ENCODE assay signal across 8 mouse cellular contexts in genomic region chr1:180569453-180569852, GRCm38 (mm10). TPM values are rescaled to one million over a fixed set of nuclear protein-coding genes. Genes with fewer than 3 reads are reported as not detected.
DNase-seq lines count a peak whose midpoint lies in the region; ATAC-seq and TF ChIP-seq lines count a peak whose summit lies in the region.

No protein-coding gene starts in this region.

- H3K4me1 ChIP-seq in liver, adult 2 months (ENCODE audit: control insufficient read depth, insufficient read depth, low read length): peaks cover 7% of the 10 kb centered on the region
- peaks cover 15% of the 10 kb centered on the region for H3K4me1 ChIP-seq in cortical plate, adult 2 months (ENCODE audit: control insufficient read depth, insufficient read depth, low read length)
- peaks cover 19% of the 10 kb centered on the region for H3K4me1 ChIP-seq in hindbrain, embryonic 16.5 days (ENCODE audit: control insufficient read depth, insufficient read depth, low read depth, low read length)

- peak overlapping the region; percentile 87 for H3K9ac ChIP-seq in liver, adult 2 months (ENCODE audit: low read depth, low read length)
- H3K9ac ChIP-seq in hindbrain, embryonic 16.5 days (ENCODE audit: low read depth, low read length): peak overlapping the region; percentile 85

- TF ChIP-seq CTCF in liver, adult 2 months (IDR thresholded peaks at IDR 0.05; ENCODE audit: low read depth, low read length): no peak
- no peak for TF ChIP-seq CTCF in cortical plate, adult 2 months (IDR thresholded peaks at IDR 0.05; ENCODE audit: extremely low read depth, insufficient read depth, low read length)

- peak overlapping the region; percentile 87 for H3K4me2 ChIP-seq in hindbrain, embryonic 16.5 days (ENCODE audit: low read length)

- ATAC-seq in hindbrain, embryonic 16.5 days: no peak

- no peaks in the 10 kb centered on the region for H3K27me3 ChIP-seq in liver, adult 2 months (ENCODE audit: control insufficient read depth, insufficient read depth, low read length)
- H3K27me3 ChIP-seq in hindbrain, embryonic 16.5 days (replicated peaks; ENCODE audit: control insufficient read depth, insufficient read depth, low read length): no peaks in the 10 kb centered on the region

- 2% methylated on average over 17 of the region's 17 CpGs for WGBS in liver, adult 2 months
- WGBS in hindbrain, embryonic 16.5 days: under 1% methylated on average over 17 of the region's 17 CpGs

- DNase-seq in liver, adult 2 months (ENCODE audit: extremely low read depth, low read depth, low spot score): peak; percentile 8
- no peak for DNase-seq in liver
- DNase-seq in neural tube, embryonic 10.5 days (ENCODE audit: extremely low spot score, low spot score): peak; percentile 26
- no peak for DNase-seq in MN1 (ENCODE audit: low spot score)
- no peak for DNase-seq in cerebellum, adult 9-10 months
- no peak for DNase-seq in layer of hippocampus, adult 8-10 months (ENCODE audit: low spot score in 2 of 2)

- no peaks in the 10 kb centered on the region for H3K9me3 ChIP-seq in hindbrain, embryonic 16.5 days (ENCODE audit: control insufficient read depth, low read length)

- no peaks in the 10 kb centered on the region for H3K36me3 ChIP-seq in liver, adult 2 months (ENCODE audit: control insufficient read depth, insufficient read depth, low read length)
- peaks cover 5% of the 10 kb centered on the region for H3K36me3 ChIP-seq in hindbrain, embryonic 16.5 days (ENCODE audit: control insufficient read depth, insufficient read depth, low read length)

- peak overlapping the region; percentile 98 for H3K4me3 ChIP-seq in liver, adult 2 months (ENCODE audit: insufficient read depth, low read depth, low read length)
- H3K4me3 ChIP-seq in cortical plate, adult 2 months (ENCODE audit: insufficient read depth, low read length): peak overlapping the region; percentile 82
- peak overlapping the region; percentile 84 for H3K4me3 ChIP-seq in hindbrain, embryonic 16.5 days (ENCODE audit: low read length)

- peaks cover 16% of the 10 kb centered on the region; the same call in 1 of the 2 replicates for H3K79me2 ChIP-seq in liver, adult 2 months (ENCODE audit: control insufficient read depth, insufficient read depth, low read length)

- peak overlapping the region; percentile 24; the same call in 1 of the 2 replicates for H3K27ac ChIP-seq in liver, adult 2 months (replicated peaks; ENCODE audit: insufficient read depth, low read depth, low read length)
- peak overlapping the region; percentile 85 for H3K27ac ChIP-seq in cortical plate, adult 2 months (ENCODE audit: insufficient read depth, low read length)
- H3K27ac ChIP-seq in hindbrain, embryonic 16.5 days (ENCODE audit: low read depth, low read length): peak overlapping the region; percentile 91

- no peak for TF ChIP-seq POLR2A in liver, adult 2 months (IDR thresholded peaks at IDR 0.05; ENCODE audit: extremely low read depth, insufficient read depth, low read length)
- TF ChIP-seq POLR2A in cortical plate, adult 2 months (IDR thresholded peaks at IDR 0.05; ENCODE audit: extremely low read depth, insufficient read depth, low read length): no peak

RNA-seq across cellular contexts. Expression of gene Parp1, which starts 0.7 kb away (rescaled TPM):
- total RNA-seq in liver, adult 2 months (2014; rRNA removed): 25.4 and 28.3 TPM in 2 replicates
- 13.2 and 14.6 TPM in 2 replicates for polyA plus RNA-seq in liver, adult 2 months (2012; rRNA removed)
- 55.9 and 62.9 TPM in 2 replicates for polyA plus RNA-seq in cortical plate, adult 2 months (2012; rRNA removed)
- polyA plus RNA-seq in hindbrain, embryonic 16.5 days (2015; fragmentation: Nextera tagmentation; extraction: Ambion mirVana): 80.2 and 91.9 TPM in 2 replicates
- 100 to 1,000 TPM; 107 to 134 (median 123) TPM for total RNA-seq in layer of hippocampus, adult 8-10 months (2022)

Comparison
In these comparisons a context has a peak if more than half of its experiments do, and no peak if none do; other contexts are left out.
1. DNase-seq: peak in liver, adult 2 months (single experiment) and neural tube, embryonic 10.5 days (single experiment); none in liver (single experiment), MN1 (single experiment), cerebellum, adult 9-10 months (single experiment) and layer of hippocampus, adult 8-10 months (0 of 2).
2. H3K27ac ChIP-seq: peak in every context shown above with its lines; median percentile 91 in hindbrain, embryonic 16.5 days; 85 in cortical plate, adult 2 months; 24 in liver, adult 2 months.
3. Peak in every context shown above with its lines, with median percentiles within 50 percentile points of each other: H3K4me3 ChIP-seq.